Mouse (Mus musculus): Measurements from ENCODE around the gene Enc1.
A peak's percentile ranks its signal among the peaks of the same experiment; 100 is the strongest.
"Not testable (repeated sequence)": the region's sequence is repeated elsewhere in the genome, so short reads cannot be mapped to it uniquely, and the experiment has no call there.

Gene Enc1

GRCm38 (mm10) chr13:97251736-97252135 lies 10.8 kb downstream of the Enc1 start:
- no peak for DNase-seq (ENCODE audit: low read depth, low spot score)

GRCm38 (mm10) chr13:97252469-97252868 lies 11.6 kb downstream of the Enc1 start:
- DNase-seq (ENCODE audit: low read depth, low spot score): no peak

GRCm38 (mm10) chr13:97253418-97253981 lies 12.6 kb downstream of the Enc1 start:
- DNase-seq (ENCODE audit: low read depth, low spot score): no peak

- no peak for DNase-seq (ENCODE audit: low read depth, low spot score)
Measured at GRCm38 (mm10) chr13:97253994-97254393, 13.1 kb downstream of the Enc1 start.

GRCm38 (mm10) chr13:97254564-97255164 lies 13.8 kb downstream of the Enc1 start:
- DNase-seq (ENCODE audit: low read depth, low spot score): no peak

GRCm38 (mm10) chr13:97255976-97256848 lies 15.3 kb downstream of the Enc1 start:
- DNase-seq (ENCODE audit: low read depth, low spot score): no peak

- no peak for DNase-seq (ENCODE audit: low read depth, low spot score)
Measured at GRCm38 (mm10) chr13:97256849-97257379, 16.0 kb downstream of the Enc1 start.

- no peak for DNase-seq (ENCODE audit: low read depth, low spot score)
Measured at GRCm38 (mm10) chr13:97259271-97259670, 18.4 kb downstream of the Enc1 start.

- no peak for DNase-seq (ENCODE audit: low read depth, low spot score)
Measured at GRCm38 (mm10) chr13:97260456-97261180, 19.7 kb downstream of the Enc1 start.

- no peak for DNase-seq (ENCODE audit: low read depth, low spot score)
Measured at GRCm38 (mm10) chr13:97261549-97261948, 20.6 kb downstream of the Enc1 start.

GRCm38 (mm10) chr13:97262676-97263075 lies 21.8 kb downstream of the Enc1 start:
- DNase-seq (ENCODE audit: low read depth, low spot score): no peak

GRCm38 (mm10) chr13:97265534-97265933 lies 24.6 kb downstream of the Enc1 start:
- DNase-seq (ENCODE audit: low read depth, low spot score): not testable (repeated sequence)

- DNase-seq (ENCODE audit: low read depth, low spot score): no peak
Measured at GRCm38 (mm10) chr13:97270723-97271122, 29.8 kb downstream of the Enc1 start.

- no peak for DNase-seq (ENCODE audit: low read depth, low spot score)
Measured at GRCm38 (mm10) chr13:97271641-97272040, 30.7 kb downstream of the Enc1 start.

GRCm38 (mm10) chr13:97274757-97275156 lies 33.9 kb downstream of the Enc1 start:
- DNase-seq (ENCODE audit: low read depth, low spot score): no peak

- DNase-seq (ENCODE audit: low read depth, low spot score): no peak
Measured at GRCm38 (mm10) chr13:97275482-97275881, 34.6 kb downstream of the Enc1 start.

GRCm38 (mm10) chr13:97282051-97282910 lies 41.4 kb downstream of the Enc1 start:
- no peak for DNase-seq (ENCODE audit: low read depth, low spot score)

- no peak for DNase-seq (ENCODE audit: low read depth, low spot score)
Measured at GRCm38 (mm10) chr13:97282911-97283281, 42.0 kb downstream of the Enc1 start.

GRCm38 (mm10) chr13:97287046-97287445 lies 46.1 kb downstream of the Enc1 start:
- peak; percentile 20 for DNase-seq (ENCODE audit: low read depth, low spot score)

GRCm38 (mm10) chr13:97290747-97291146 lies 49.8 kb downstream of the Enc1 start:
- DNase-seq (ENCODE audit: low read depth, low spot score): no peak

- DNase-seq (ENCODE audit: low read depth, low spot score): no peak
Measured at GRCm38 (mm10) chr13:97291354-97291753, 50.4 kb downstream of the Enc1 start.

All from CD4-positive, CD25-positive, alpha-beta regulatory T cell, adult 2 months (primary cell).